Mouse (Mus musculus): Measurements from ENCODE around the gene Sdk2.

Sdk2 gene

GRCm38 (mm10) chr11:114066951-114067762 is at the start of gene Sdk2:
Sdk2 (minus strand) TSS chr11:114067046.
- peak; percentile 83 for DNase-seq

GRCm38 (mm10) chr11:114115077-114115476 is 48.2 kb upstream of the Sdk2 start:
- DNase-seq, result no peak

GRCm38 (mm10) chr11:114114674-114115073 is 47.8 kb upstream of the Sdk2 start:
- DNase-seq, result no peak

- no peak for DNase-seq
Measured at GRCm38 (mm10) chr11:114110851-114111250, 44.0 kb upstream of the Sdk2 start.

GRCm38 (mm10) chr11:114093636-114094035 is 26.8 kb upstream of the Sdk2 start:
- DNase-seq, result no peak

GRCm38 (mm10) chr11:114093175-114093574 is 26.3 kb upstream of the Sdk2 start:
- no peak for DNase-seq

GRCm38 (mm10) chr11:114080606-114081005 is 13.8 kb upstream of the Sdk2 start:
- DNase-seq, result no peak

GRCm38 (mm10) chr11:114072644-114073043 is 5.8 kb upstream of the Sdk2 start:
- DNase-seq, result no peak

GRCm38 (mm10) chr11:114071998-114072397 is 5.2 kb upstream of the Sdk2 start:
- DNase-seq, result no peak

- DNase-seq, result no peak
Measured at GRCm38 (mm10) chr11:114070881-114071280, 4.0 kb upstream of the Sdk2 start.

GRCm38 (mm10) chr11:114070131-114070530 is 3.3 kb upstream of the Sdk2 start:
- peak; percentile 58 for DNase-seq

GRCm38 (mm10) chr11:114068390-114068789 is 1.5 kb upstream of the Sdk2 start:
- no peak for DNase-seq

- no peak for DNase-seq
Measured at GRCm38 (mm10) chr11:114066098-114066950, 522 bp downstream of the Sdk2 start.

- DNase-seq, result no peak
Measured at GRCm38 (mm10) chr11:114065596-114065995, 1.2 kb downstream of the Sdk2 start.

GRCm38 (mm10) chr11:114064871-114065388 is 1.9 kb downstream of the Sdk2 start:
- no peak for DNase-seq

- DNase-seq, result no peak
Measured at GRCm38 (mm10) chr11:114061946-114062345, 4.9 kb downstream of the Sdk2 start.

- DNase-seq, result no peak
Measured at GRCm38 (mm10) chr11:114061265-114061664, 5.6 kb downstream of the Sdk2 start.

- DNase-seq, result no peak
Measured at GRCm38 (mm10) chr11:114056351-114056750, 10.5 kb downstream of the Sdk2 start.

GRCm38 (mm10) chr11:114054581-114055315 is 12.1 kb downstream of the Sdk2 start:
- DNase-seq, result no peak

- no peak for DNase-seq
Measured at GRCm38 (mm10) chr11:114051361-114051760, 15.5 kb downstream of the Sdk2 start.

GRCm38 (mm10) chr11:114050511-114050910 is 16.3 kb downstream of the Sdk2 start:
- no peak for DNase-seq

GRCm38 (mm10) chr11:114047887-114048331 is 18.9 kb downstream of the Sdk2 start:
- DNase-seq, result no peak

- DNase-seq, result no peak
Measured at GRCm38 (mm10) chr11:114046927-114047326, 19.9 kb downstream of the Sdk2 start.

All from layer of hippocampus, adult 9-11 months (tissue).